Mouse (Mus musculus) limb, embryonic 10.5 days (tissue): ENCODE measurements at regions not wholly inside any gene's neighbourhood (a gene's known extent, or its start where the extent isn't known, plus 50 kb on each side); places are given as distances from the start of the nearest gene placed in this dataset.

Experiments used
- DNase-seq: peaks from one replicate; pipeline ENCODE4 v3.0.0-alpha.2; 2017; ENCODE audit warnings: low spot score
- H3K27ac ChIP-seq: fragments of 300-500 bp; sonication (generic); 2 replicates; pipeline ENCODE4 v1.5.1; 2016; ENCODE audit warnings: mild to moderate bottlenecking
- H3K27me3 ChIP-seq: fragments of 300-500 bp; sonication (generic); 2 replicates; pipeline ENCODE4 v1.6.1; 2016; ENCODE audit warnings: low read depth, mild to moderate bottlenecking; ENCODE audit not compliant: poor library complexity, severe bottlenecking
- H3K36me3 ChIP-seq: fragments of 300-500 bp; sonication (generic); 2 replicates; pipeline ENCODE4 v1.6.1; 2016; ENCODE audit warnings: mild to moderate bottlenecking, moderate library complexity
- H3K4me1 ChIP-seq: fragments of 300-500 bp; sonication (generic); 2 replicates; pipeline ENCODE4 v1.6.1; 2016
- H3K4me3 ChIP-seq: fragments of 300-500 bp; sonication (generic); 2 replicates; pipeline ENCODE4 v1.5.1; 2016; ENCODE audit warnings: mild to moderate bottlenecking, moderate library complexity
- H3K9me3 ChIP-seq: fragments of 300-500 bp; sonication (generic); replicated peaks from 2 replicates; pipeline ENCODE4 v1.6.1; 2016; ENCODE audit warnings: mild to moderate bottlenecking
- WGBS: fragments of 180-500 bp; shearing (Covaris S2); methylation state at CpG from one replicate; pipeline ENCODE4 v1.1.7; 2016; 5-methylcytosine and 5-hydroxymethylcytosine counted together

DNA sequence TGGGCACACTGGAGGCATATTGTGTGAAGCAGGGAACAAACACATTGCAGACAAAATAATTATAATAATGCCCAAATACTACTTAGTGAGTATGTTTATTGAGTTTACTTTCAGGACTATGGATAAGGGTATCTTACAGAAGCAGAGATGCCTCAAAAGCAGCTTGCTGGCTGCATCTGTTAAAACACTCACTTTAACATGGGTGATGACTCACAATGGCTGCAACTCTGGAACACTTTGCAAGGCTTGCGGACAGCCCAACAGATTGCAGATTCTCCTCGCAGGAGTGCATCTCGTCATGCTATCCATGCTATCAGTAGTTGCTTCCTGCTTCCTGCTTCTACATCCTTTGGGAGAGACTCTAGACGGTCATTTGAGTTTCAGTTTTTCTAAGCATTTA lies 373.2 kb upstream of the Arpp21 start:
- Histone ChIP-seq H3K36me3 (no peaks in the 10 kb centered on the region), H3K9me3 (no peaks in the 10 kb centered on the region), H3K27ac (no peak overlapping the region), H3K4me3 (no peak overlapping the region), H3K27me3 (no peaks in the 10 kb centered on the region), H3K4me1 (no peaks in the 10 kb centered on the region)
- 85% methylated on average over 4 of the region's 4 CpGs for WGBS
- no peak for DNase-seq

DNA sequence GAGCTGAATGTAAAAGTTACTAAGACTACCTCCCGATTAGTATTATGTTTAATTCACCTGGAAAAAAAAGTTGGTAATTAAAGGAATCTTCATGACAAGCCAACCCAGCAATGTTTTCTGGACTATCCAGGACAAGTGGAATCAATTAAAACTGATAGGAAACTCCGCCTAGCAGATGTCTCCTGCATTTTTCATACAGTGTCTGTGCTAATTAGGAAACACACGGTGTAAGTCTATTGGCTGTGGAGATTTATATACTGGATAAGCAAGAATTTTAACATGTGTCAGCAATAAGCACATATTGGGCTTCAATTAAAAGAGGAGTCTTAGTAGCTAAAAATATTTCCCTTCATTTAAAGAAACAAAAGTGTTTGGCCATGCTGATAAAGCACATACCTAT lies 371.5 kb upstream of the Arpp21 start:
- DNase-seq, result no peak
- no peaks in the 10 kb centered on the region for H3K4me1 ChIP-seq
- H3K27ac ChIP-seq, result no peak overlapping the region
- H3K9me3 ChIP-seq, result no peaks in the 10 kb centered on the region
- H3K36me3 ChIP-seq, result no peaks in the 10 kb centered on the region
- H3K4me3 ChIP-seq, result no peak overlapping the region
- H3K27me3 ChIP-seq, result no peaks in the 10 kb centered on the region
- 65% methylated on average over 3 of the region's 3 CpGs for WGBS

DNA sequence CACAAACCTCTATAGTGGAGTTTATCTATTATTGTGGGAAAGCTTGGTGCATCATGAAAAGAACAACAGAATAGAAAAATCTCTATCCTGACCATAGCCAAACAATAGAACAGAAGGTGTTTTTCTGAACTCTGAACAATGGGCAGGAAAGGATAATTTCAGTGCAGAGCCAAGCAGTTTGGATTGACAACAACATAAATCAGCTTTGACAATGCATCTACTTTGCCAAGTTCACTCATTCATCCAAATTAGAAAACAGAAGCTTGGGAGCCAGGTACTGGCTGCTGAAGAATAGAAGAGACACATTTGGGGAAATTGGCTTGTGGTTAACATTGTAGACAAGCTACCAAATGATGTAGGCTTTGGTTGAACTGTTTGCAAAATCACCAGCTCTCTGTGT lies 360.0 kb upstream of the Arpp21 start:
- Histone ChIP-seq H3K27me3 (no peaks in the 10 kb centered on the region), H3K27ac (no peak overlapping the region), H3K4me1 (no peaks in the 10 kb centered on the region), H3K9me3 (no peaks in the 10 kb centered on the region), H3K4me3 (no peak overlapping the region), H3K36me3 (no peaks in the 10 kb centered on the region)
- no peak for DNase-seq

DNA sequence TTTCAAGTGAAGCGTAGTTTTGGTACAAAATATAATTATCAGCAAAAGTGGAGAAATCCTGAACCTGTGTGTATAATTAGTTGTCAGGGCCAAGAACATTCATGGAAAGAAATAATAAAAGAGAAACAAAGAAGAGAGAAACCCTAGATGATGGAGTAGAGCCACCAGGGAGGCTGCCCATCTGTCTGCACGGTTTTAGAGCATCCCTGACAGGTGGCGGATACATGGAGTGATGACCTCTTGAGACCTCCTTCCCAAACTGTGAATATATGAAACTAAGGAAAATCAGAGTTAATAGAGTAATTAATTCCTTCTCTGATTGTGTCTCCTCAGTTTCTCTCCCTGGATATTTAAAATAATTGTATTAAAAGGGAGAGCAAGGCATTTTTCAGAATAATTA lies 354.5 kb upstream of the Arpp21 start:
- no peaks in the 10 kb centered on the region for H3K27me3 ChIP-seq
- H3K36me3 ChIP-seq, result no peaks in the 10 kb centered on the region
- no peak overlapping the region for H3K4me3 ChIP-seq
- DNase-seq, result no peak
- no peaks in the 10 kb centered on the region for H3K9me3 ChIP-seq
- 89% methylated on average over 3 of the region's 3 CpGs for WGBS
- H3K4me1 ChIP-seq, result no peaks in the 10 kb centered on the region
- no peak overlapping the region for H3K27ac ChIP-seq

DNA sequence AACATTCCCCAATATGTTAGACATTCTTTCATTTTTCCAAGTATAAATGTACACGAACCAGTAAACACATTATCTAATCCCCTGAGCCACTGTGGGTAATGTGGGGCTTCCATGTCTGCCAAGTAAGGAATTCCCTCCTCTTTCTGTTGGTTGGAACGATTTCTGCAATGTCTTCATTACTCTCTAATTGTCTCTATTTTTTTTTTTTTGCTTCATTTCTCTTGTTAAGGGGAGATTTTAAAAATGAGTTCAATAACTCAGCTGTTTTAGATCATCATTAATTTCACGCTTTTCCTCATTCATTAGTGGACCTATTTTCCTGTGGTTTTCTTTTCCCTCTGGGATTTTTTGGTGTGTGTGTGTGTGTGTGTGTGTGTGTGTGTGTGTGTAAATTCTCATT lies 337.6 kb upstream of the Arpp21 start:
- no peaks in the 10 kb centered on the region for H3K4me1 ChIP-seq
- H3K9me3 ChIP-seq, result no peaks in the 10 kb centered on the region
- no peaks in the 10 kb centered on the region for H3K36me3 ChIP-seq
- no peak for DNase-seq
- no peak overlapping the region for H3K27ac ChIP-seq
- 74% methylated on average over 3 of the region's 3 CpGs for WGBS
- no peak overlapping the region for H3K4me3 ChIP-seq
- no peaks in the 10 kb centered on the region for H3K27me3 ChIP-seq

DNA sequence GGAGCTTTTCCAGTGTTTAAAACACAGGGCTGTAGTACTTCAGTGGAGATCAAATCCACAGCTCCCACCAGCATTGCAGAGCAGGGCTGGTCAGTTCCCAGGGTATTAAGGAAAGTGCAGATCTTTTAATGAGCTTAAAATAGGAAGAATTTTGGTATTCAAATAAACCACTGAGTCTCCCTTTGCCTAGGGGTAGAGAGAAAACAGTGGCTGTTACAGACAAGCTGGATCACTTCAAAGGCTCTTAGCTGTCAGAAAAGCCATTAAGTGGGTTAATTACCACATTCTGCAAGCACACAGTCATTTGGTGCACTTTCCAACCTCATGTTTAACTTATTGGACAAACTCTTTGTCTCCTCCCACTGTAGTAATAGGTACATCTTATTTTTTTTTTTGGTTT lies 325.6 kb upstream of the Arpp21 start:
- no peaks in the 10 kb centered on the region for H3K36me3 ChIP-seq

DNA sequence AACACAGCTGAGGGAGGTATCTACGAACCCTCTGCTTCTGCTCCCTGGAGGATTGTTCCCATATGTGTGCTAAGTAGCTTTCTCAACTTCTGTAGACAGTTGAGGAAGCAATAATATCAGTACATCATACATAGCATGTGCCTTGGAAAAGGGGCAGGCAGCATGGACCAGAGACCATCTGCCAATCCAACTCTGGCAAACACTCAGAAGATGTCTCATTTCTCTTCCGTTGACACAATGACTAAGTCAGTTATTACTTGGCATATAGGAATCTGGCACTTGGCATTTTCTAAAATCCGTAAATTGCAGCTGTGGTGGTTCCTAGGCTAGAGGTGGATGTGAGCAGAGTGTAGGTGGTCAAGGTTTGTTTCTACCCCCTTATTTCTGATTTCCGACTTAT lies 324.5 kb upstream of the Arpp21 start:
- Histone ChIP-seq H3K27ac (no peak overlapping the region), H3K4me1 (no peaks in the 10 kb centered on the region), H3K27me3 (no peaks in the 10 kb centered on the region), H3K4me3 (no peak overlapping the region), H3K9me3 (no peaks in the 10 kb centered on the region), H3K36me3 (no peaks in the 10 kb centered on the region)
- WGBS, result 87% methylated on average over 4 of the region's 4 CpGs
- no peak for DNase-seq

More for the DNA sequence above, 325.6 kb upstream of the Arpp21 start:
- Histone ChIP-seq H3K4me1 (no peaks in the 10 kb centered on the region), H3K9me3 (no peaks in the 10 kb centered on the region), H3K4me3 (no peak overlapping the region), H3K27ac (no peak overlapping the region), H3K27me3 (no peaks in the 10 kb centered on the region)
- DNase-seq, result no peak

DNA sequence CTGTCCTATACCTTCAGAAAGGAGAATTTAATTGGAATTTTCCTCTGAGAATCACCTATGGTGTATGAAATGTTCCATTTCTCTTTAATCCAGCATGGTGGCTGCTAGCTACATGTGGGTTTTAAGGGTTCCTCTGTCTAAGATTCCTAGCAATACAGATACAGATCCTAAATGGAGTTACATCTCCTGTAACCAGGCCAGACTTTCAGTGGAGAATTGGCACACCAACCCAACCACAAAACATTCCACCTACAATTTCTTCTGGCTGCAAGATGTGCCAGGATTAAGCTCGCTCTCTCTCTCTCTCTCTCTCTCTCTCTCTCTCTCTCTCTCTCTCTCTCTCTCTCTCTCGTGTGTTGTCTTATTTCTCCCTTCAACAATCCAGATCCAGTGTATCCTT lies 302.2 kb upstream of the Arpp21 start:
- WGBS, result 78% methylated on average over 2 of the region's 2 CpGs
- no peaks in the 10 kb centered on the region for H3K9me3 ChIP-seq
- no peak overlapping the region for H3K4me3 ChIP-seq

DNA sequence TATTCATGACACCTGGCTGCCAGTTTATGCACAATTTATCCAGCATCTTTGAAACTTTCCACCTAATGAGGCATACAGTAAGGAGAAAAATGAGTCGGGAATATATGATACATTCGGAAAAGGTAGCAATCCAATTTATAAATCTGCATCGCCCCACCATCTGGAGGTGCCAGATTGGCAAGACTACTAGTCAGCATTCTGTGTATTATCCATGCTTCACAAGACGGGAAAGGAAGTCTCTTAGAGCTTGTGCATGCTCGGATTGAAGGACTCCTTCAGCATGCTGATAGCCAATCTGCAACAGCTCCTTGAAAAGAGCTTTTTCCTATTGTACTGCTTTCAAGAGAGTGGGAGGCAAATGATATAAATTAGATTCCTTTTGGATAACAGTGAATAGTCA lies 289.6 kb upstream of the Arpp21 start:
- H3K9me3 ChIP-seq, result no peaks in the 10 kb centered on the region
- WGBS, result 88% methylated on average over 5 of the region's 5 CpGs
- no peak for DNase-seq
- no peak overlapping the region for H3K4me3 ChIP-seq
- no peak overlapping the region for H3K27ac ChIP-seq
- H3K36me3 ChIP-seq, result no peaks in the 10 kb centered on the region
- H3K27me3 ChIP-seq, result no peaks in the 10 kb centered on the region
- no peaks in the 10 kb centered on the region for H3K4me1 ChIP-seq

More for the DNA sequence above, 302.2 kb upstream of the Arpp21 start:
- Histone ChIP-seq H3K27ac (no peak overlapping the region), H3K36me3 (no peaks in the 10 kb centered on the region), H3K4me1 (no peaks in the 10 kb centered on the region), H3K27me3 (no peaks in the 10 kb centered on the region)
- no peak for DNase-seq

DNA sequence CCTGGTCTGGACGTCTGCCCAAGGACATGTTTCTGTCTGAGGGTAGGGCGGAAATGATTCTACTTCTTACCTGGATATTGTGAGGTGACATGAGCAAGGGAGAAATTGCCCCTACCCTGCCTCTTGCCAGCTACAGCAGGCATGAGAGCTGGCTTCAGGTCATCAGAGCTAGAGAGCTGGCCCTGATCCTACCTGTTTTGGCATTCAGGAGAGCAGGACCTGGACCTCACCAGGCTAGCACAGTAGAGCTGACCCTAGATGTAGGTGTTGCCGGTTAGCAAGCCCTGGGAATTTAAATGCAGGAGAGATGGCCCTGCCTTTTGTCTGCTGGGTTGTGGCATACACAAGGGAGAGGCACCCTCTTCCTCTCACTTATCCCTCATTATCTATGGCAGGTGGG lies 287.5 kb upstream of the Arpp21 start:
- no peak overlapping the region for H3K27ac ChIP-seq
- no peak overlapping the region for H3K4me3 ChIP-seq
- no peak for DNase-seq
- H3K4me1 ChIP-seq, result no peaks in the 10 kb centered on the region
- no peaks in the 10 kb centered on the region for H3K36me3 ChIP-seq
- no peaks in the 10 kb centered on the region for H3K27me3 ChIP-seq
- WGBS, result 82% methylated on average over 3 of the region's 3 CpGs
- no peaks in the 10 kb centered on the region for H3K9me3 ChIP-seq

DNA sequence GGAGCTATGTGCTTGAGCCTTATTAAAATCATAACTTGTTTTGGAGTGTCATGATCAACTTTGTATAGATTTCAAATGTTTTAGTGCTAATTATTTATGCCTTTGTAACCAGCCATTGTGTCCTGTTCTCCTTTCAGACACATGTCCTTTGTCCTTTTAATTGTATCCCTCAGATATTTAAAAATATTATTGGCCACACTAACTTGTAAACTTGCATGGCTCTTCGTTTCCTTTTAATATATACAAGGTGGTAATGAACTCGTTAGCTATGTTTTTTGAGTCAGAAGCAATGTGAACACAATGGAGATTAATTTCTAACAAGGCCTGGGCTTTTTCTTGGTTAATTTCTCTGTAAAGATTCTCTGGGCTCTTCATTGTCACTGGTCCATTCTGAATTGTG lies 275.0 kb upstream of the Arpp21 start:
- Histone ChIP-seq H3K4me1 (no peaks in the 10 kb centered on the region), H3K27ac (no peak overlapping the region), H3K9me3 (no peaks in the 10 kb centered on the region), H3K36me3 (no peaks in the 10 kb centered on the region), H3K4me3 (no peak overlapping the region), H3K27me3 (no peaks in the 10 kb centered on the region)
- DNase-seq, result no peak
- WGBS, result 86% methylated on average over 2 of the region's 2 CpGs

DNA sequence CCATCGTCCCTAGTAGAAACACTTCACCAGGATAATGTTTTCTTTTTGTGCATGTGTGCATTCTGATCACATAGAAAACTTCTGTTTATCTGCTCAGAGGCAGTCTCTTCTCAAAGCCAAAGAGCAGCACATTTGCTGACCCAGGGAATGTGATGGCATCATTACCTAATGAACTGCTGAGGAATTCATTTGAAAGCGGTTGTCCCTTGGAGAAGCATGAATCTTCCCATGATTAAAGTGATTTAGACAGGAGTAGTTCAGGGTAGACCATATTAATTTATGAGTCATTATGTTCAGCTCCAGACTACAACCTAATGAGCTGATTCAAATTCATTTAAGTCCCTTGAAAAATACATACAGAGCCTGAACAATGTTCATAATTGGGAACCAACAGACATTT lies 271.1 kb upstream of the Arpp21 start:
- Histone ChIP-seq H3K27ac (no peak overlapping the region), H3K36me3 (no peaks in the 10 kb centered on the region), H3K9me3 (no peaks in the 10 kb centered on the region), H3K4me1 (no peaks in the 10 kb centered on the region), H3K4me3 (no peak overlapping the region), H3K27me3 (no peaks in the 10 kb centered on the region)
- no peak for DNase-seq
- 68% methylated on average over 2 of the region's 2 CpGs for WGBS

DNA sequence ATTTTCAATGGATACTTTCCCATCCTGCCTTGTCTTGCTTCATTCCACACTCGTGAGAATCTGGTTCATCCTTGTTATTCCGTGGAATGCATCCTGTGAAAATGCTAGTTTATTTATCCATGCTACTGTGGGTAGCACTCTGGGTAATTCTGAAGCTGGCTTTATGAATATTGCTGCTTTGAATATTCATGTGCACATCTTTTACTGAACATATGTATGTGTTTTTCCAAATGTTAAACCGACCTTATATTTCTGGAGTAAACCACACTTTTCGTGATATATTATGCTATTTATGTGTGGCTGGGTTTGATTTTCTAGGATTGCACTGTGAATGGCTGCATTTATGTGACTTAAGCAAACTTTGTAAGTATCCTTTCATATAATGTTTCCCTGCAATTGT lies 262.9 kb upstream of the Arpp21 start:
- H3K4me1 ChIP-seq, result no peaks in the 10 kb centered on the region
- no peaks in the 10 kb centered on the region for H3K9me3 ChIP-seq
- no peak for DNase-seq
- no peak overlapping the region for H3K4me3 ChIP-seq
- H3K36me3 ChIP-seq, result no peaks in the 10 kb centered on the region
- 87% methylated on average over 4 of the region's 4 CpGs for WGBS
- no peak overlapping the region for H3K27ac ChIP-seq
- H3K27me3 ChIP-seq, result no peaks in the 10 kb centered on the region

DNA sequence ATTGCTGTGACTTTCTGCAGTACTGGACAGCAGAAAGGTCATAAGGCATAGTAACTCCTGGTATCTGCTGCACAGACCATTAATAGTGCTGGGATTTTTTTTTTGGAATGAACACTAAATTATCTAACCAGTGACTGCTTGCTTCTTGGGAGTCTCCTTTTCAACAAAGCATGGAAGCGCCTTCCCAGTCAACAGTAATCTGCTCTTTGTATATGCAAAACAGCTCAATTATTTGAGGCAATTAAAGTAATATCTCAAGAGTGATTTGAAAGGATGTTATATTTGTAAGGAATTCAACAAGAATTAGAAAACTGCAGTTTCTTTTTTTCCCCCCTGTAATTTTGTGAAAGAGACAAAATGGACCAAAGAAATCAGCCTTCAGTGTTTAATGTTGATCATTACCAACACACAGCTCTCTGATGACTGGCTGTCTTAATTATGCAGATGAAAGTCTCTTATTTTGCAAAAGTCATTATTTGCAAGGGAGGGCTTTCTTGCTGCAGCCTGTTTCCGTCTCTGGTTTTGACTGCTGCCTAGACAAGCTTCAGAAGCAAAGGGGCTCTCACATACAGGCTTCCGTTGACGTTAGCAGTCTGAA lies 260.3 kb upstream of the Arpp21 start:
- Histone ChIP-seq H3K27ac (no peak overlapping the region), H3K9me3 (no peaks in the 10 kb centered on the region), H3K4me3 (no peak overlapping the region), H3K4me1 (no peaks in the 10 kb centered on the region), H3K27me3 (no peaks in the 10 kb centered on the region), H3K36me3 (no peaks in the 10 kb centered on the region)
- WGBS, result 78% methylated on average over 4 of the region's 4 CpGs
- no peak for DNase-seq
